Mouse (Mus musculus): ENCODE results near the gene Castor1. TPM values are rescaled to one million over a fixed set of nuclear protein-coding genes. Genes with fewer than 3 reads are reported as not detected.

Gene Castor1
- polyA plus RNA-seq, 1 experiment, result 3.8 TPM

DNA sequence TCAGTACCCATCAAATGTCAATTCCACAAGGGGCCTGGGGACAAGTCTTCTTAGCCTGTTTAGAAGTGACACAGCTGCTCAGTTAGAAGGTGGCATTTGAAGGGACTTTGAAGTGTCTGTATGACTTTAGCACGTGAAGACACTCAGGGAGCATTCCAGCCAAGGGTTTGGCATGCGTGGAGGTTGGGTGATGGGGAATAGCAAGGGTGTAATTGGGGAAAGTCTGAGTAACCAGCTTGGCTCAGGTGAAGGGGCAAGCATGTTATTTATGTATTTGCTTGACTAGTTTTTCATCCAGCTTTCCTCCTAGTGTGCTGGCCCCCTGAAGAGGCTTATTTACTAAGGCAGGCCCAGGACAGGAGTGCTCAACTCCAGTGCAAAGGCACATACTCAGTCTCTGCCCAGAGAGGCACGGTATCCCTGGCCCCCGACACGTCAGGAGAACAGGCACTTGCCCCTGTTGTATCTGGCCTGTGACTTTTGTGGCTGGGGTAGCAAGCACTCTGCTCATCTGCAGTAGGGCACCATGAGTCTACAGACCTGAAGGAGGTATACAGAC is 12.8 kb upstream of the Castor1 start:
- no peak overlapping the region for H3K4me3 ChIP-seq (ENCODE audit: insufficient read depth, low read length)
- H3K4me1 ChIP-seq (ENCODE audit: control insufficient read depth, insufficient read depth, low read length), result peaks cover 2% of the 10 kb centered on the region; the same call in 1 of the 2 replicates
- TF ChIP-seq CTCF (IDR thresholded peaks at IDR 0.05; ENCODE audit: extremely low read depth, insufficient read depth, low read length) (no peak), POLR2A (IDR thresholded peaks at IDR 0.05; ENCODE audit: extremely low read depth, insufficient read depth, low read length) (no peak)
- no peak overlapping the region for H3K27ac ChIP-seq (ENCODE audit: insufficient read depth, low read length)

- TF ChIP-seq CTCF (IDR thresholded peaks at IDR 0.05; ENCODE audit: extremely low read depth, insufficient read depth, low read length) (no peak), POLR2A (IDR thresholded peaks at IDR 0.05; ENCODE audit: extremely low read depth, insufficient read depth, low read length) (no peak)
- H3K27ac ChIP-seq (ENCODE audit: insufficient read depth, low read length), result no peak overlapping the region
Observed at GRCm38 (mm10) chr11:4205951-4206350, 12.1 kb upstream of the Castor1 start.

GRCm38 (mm10) chr11:4206563-4206962 is 11.5 kb upstream of the Castor1 start:
- Histone ChIP-seq H3K4me3 (ENCODE audit: insufficient read depth, low read length) (no peak overlapping the region), H3K27ac (ENCODE audit: insufficient read depth, low read length) (no peak overlapping the region), H3K4me1 (ENCODE audit: control insufficient read depth, insufficient read depth, low read length) (peaks cover 2% of the 10 kb centered on the region; the same call in 1 of the 2 replicates)
- TF ChIP-seq POLR2A (IDR thresholded peaks at IDR 0.05; ENCODE audit: extremely low read depth, insufficient read depth, low read length) (no peak), CTCF (IDR thresholded peaks at IDR 0.05; ENCODE audit: extremely low read depth, insufficient read depth, low read length) (no peak)

More at GRCm38 (mm10) chr11:4205951-4206350, 12.1 kb upstream of the Castor1 start:
- Histone ChIP-seq H3K4me1 (ENCODE audit: control insufficient read depth, insufficient read depth, low read length) (peaks cover 2% of the 10 kb centered on the region; the same call in 1 of the 2 replicates), H3K4me3 (ENCODE audit: insufficient read depth, low read length) (no peak overlapping the region)

DNA sequence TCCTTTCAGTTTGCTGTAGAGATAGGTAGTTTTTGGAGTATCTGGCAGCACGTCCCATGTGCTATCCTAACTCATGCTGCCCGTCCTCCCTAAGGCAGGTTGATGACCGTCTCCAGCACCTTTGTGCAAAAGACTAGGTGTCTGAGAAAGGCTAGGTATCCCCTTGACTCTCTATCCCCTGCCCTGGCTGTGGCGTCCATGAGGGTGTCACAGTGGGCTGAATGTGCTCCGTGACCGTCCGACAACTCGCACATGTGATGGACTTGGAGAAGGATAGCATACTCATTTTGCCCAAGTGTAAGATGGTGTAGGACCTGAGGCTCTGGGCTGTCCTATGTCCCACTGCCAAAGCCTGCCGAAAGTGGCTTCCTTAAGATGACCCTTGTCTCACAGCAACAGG is 10.4 kb upstream of the Castor1 start:
- no peak overlapping the region for H3K27ac ChIP-seq (ENCODE audit: insufficient read depth, low read length)
- peaks cover 2% of the 10 kb centered on the region; the same call in 1 of the 2 replicates for H3K4me1 ChIP-seq (ENCODE audit: control insufficient read depth, insufficient read depth, low read length)
- TF ChIP-seq POLR2A (IDR thresholded peaks at IDR 0.05; ENCODE audit: extremely low read depth, insufficient read depth, low read length) (no peak), CTCF (IDR thresholded peaks at IDR 0.05; ENCODE audit: extremely low read depth, insufficient read depth, low read length) (no peak)

GRCm38 (mm10) chr11:4209556-4209955 is 8.5 kb upstream of the Castor1 start:
- no peak for TF ChIP-seq POLR2A (IDR thresholded peaks at IDR 0.05; ENCODE audit: extremely low read depth, insufficient read depth, low read length)
- no peak for TF ChIP-seq CTCF (IDR thresholded peaks at IDR 0.05; ENCODE audit: extremely low read depth, insufficient read depth, low read length)
- peaks cover 2% of the 10 kb centered on the region; the same call in 1 of the 2 replicates for H3K4me1 ChIP-seq (ENCODE audit: control insufficient read depth, insufficient read depth, low read length)
- no peak overlapping the region for H3K4me3 ChIP-seq (ENCODE audit: insufficient read depth, low read length)
- no peak overlapping the region for H3K27ac ChIP-seq (ENCODE audit: insufficient read depth, low read length)

More for the DNA sequence above, 10.4 kb upstream of the Castor1 start:
- H3K4me3 ChIP-seq (ENCODE audit: insufficient read depth, low read length), result no peak overlapping the region

DNA sequence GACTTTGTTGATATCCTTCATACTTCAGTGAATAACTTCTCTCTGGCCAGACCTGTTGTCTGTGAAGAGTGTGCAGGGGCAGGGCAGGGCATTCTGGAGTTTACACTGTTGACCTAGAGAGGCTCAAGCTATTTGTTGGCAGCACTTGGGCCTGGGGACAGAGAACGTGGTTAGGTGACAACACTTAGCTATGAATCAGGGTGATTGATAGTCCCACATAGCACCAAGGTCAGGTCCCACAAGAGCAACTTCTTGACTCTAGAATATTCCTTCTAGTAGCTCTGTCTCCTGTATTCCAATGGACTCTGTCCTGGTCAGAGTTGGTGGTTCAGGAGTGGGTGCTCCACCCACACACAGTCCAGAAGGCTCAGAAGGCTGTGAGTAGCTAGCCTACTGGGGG is 7.2 kb upstream of the Castor1 start:
- TF ChIP-seq POLR2A (IDR thresholded peaks at IDR 0.05; ENCODE audit: extremely low read depth, insufficient read depth, low read length) (no peak), CTCF (IDR thresholded peaks at IDR 0.05; ENCODE audit: extremely low read depth, insufficient read depth, low read length) (no peak)
- Histone ChIP-seq H3K27ac (ENCODE audit: insufficient read depth, low read length) (no peak overlapping the region), H3K4me1 (ENCODE audit: control insufficient read depth, insufficient read depth, low read length) (no peaks in the 10 kb centered on the region; the same call in 1 of the 2 replicates), H3K4me3 (ENCODE audit: insufficient read depth, low read length) (no peak overlapping the region)

DNA sequence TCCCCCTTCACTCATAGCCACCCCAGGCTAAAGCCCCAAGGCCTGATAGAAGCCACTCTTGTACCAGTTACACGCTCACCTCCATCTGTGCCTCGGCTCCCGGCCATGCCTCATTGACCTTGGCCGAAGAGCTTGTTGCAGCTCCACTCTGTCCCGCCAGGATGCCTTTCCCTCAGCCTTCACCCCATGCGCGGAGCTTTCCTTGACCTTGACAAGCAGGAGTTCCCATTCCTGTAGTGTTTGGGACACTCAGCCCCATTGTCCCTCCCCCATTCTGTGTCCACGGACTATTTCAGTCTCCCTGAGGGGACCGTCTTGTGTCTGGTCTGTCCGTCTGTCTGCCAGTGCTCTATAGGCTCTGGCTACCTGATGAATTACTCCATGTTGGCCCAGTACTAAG is 4.9 kb upstream of the Castor1 start:
- TF ChIP-seq CTCF (IDR thresholded peaks at IDR 0.05; ENCODE audit: extremely low read depth, insufficient read depth, low read length) (no peak), POLR2A (IDR thresholded peaks at IDR 0.05; ENCODE audit: extremely low read depth, insufficient read depth, low read length) (no peak)
- H3K27ac ChIP-seq (ENCODE audit: insufficient read depth, low read length), result no peak overlapping the region
- no peak overlapping the region for H3K4me3 ChIP-seq (ENCODE audit: insufficient read depth, low read length)
- no peaks in the 10 kb centered on the region for H3K4me1 ChIP-seq (ENCODE audit: control insufficient read depth, insufficient read depth, low read length)

GRCm38 (mm10) chr11:4214572-4214971 is 3.5 kb upstream of the Castor1 start:
- no peaks in the 10 kb centered on the region for H3K4me1 ChIP-seq (ENCODE audit: control insufficient read depth, insufficient read depth, low read length)
- no peak overlapping the region for H3K27ac ChIP-seq (ENCODE audit: insufficient read depth, low read length)
- no peak overlapping the region for H3K4me3 ChIP-seq (ENCODE audit: insufficient read depth, low read length)
- TF ChIP-seq POLR2A (IDR thresholded peaks at IDR 0.05; ENCODE audit: extremely low read depth, insufficient read depth, low read length), result no peak
- no peak for TF ChIP-seq CTCF (IDR thresholded peaks at IDR 0.05; ENCODE audit: extremely low read depth, insufficient read depth, low read length)

DNA sequence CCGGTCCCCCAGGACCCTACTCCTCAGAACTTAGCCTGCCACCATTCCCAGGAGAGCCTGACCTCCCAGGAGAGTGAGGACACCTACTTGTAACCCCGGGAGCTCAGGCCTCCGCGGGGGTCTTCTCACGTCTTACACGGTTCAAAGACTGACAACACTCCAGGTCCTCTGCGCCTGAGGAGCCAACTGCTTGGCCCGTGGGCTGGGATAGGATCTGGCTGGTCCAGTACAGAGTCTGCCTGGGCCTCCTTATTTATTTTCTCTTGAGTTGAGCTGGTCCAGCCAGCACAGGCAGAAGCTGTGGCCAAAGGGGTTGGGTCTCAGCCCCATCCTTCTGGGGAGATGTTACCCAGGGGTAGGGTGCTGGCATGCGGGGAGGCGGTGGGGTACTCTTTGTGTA is 3.0 kb upstream of the Castor1 start:
- H3K4me3 ChIP-seq (ENCODE audit: insufficient read depth, low read length), result no peak overlapping the region
- TF ChIP-seq CTCF (IDR thresholded peaks at IDR 0.05; ENCODE audit: extremely low read depth, insufficient read depth, low read length) (no peak), POLR2A (IDR thresholded peaks at IDR 0.05; ENCODE audit: extremely low read depth, insufficient read depth, low read length) (no peak)
- H3K4me1 ChIP-seq (ENCODE audit: control insufficient read depth, insufficient read depth, low read length), result no peaks in the 10 kb centered on the region
- no peak overlapping the region for H3K27ac ChIP-seq (ENCODE audit: insufficient read depth, low read length)

- TF ChIP-seq POLR2A (IDR thresholded peaks at IDR 0.05; ENCODE audit: extremely low read depth, insufficient read depth, low read length) (no peak), CTCF (IDR thresholded peaks at IDR 0.05; ENCODE audit: extremely low read depth, insufficient read depth, low read length) (no peak)
- Histone ChIP-seq H3K27ac (ENCODE audit: insufficient read depth, low read length) (peak overlapping the region; percentile 67), H3K4me3 (ENCODE audit: insufficient read depth, low read length) (no peak overlapping the region), H3K4me1 (ENCODE audit: control insufficient read depth, insufficient read depth, low read length) (no peaks in the 10 kb centered on the region)
Observed at GRCm38 (mm10) chr11:4216248-4217000, 1.6 kb upstream of the Castor1 start.
